Mouse (Mus musculus) midbrain, embryonic 11.5 days (tissue): ENCODE results near the gene Cdc14a. TPM values are rescaled to one million over a fixed set of nuclear protein-coding genes. Genes with fewer than 3 reads are reported as not detected.

ENCODE experiments used
- ATAC-seq: fragments of 200-750 bp; cut with Nextera tagmentation; 2 replicates; pipeline ENCODE4 v1.8.0; 2017; ENCODE audit warnings: moderate TSS enrichment, moderate library complexity; ENCODE audit not compliant: low FRiP score
- DNase-seq: peaks from one replicate; pipeline ENCODE4 v3.0.0; 2015; ENCODE audit warnings: low spot score; ENCODE audit errors: missing footprints
- H3K27ac ChIP-seq: fragments of 300-500 bp; sonication (generic); 2 replicates; pipeline ENCODE4 v1.5.1; 2014; ENCODE audit warnings: low read depth, low read length
- H3K27me3 ChIP-seq: fragments of 300-500 bp; sonication (generic); 2 replicates; pipeline ENCODE4 v1.6.1; 2014; ENCODE audit warnings: mild to moderate bottlenecking, low read length, moderate library complexity, mixed read lengths; ENCODE audit not compliant: control insufficient read depth, insufficient read depth
- H3K36me3 ChIP-seq: fragments of 300-500 bp; sonication (generic); 2 replicates; pipeline ENCODE4 v1.6.1; 2014; ENCODE audit warnings: mild to moderate bottlenecking, low read length, moderate library complexity, mixed read lengths; ENCODE audit not compliant: control insufficient read depth, insufficient read depth
- H3K4me1 ChIP-seq: fragments of 300-500 bp; sonication (generic); 2 replicates; pipeline ENCODE4 v1.6.1; 2014; ENCODE audit warnings: low read length; ENCODE audit not compliant: control insufficient read depth, insufficient read depth
- H3K4me2 ChIP-seq: fragments of 300-500 bp; sonication (generic); 2 replicates; pipeline ENCODE4 v1.6.1; 2014; ENCODE audit warnings: mild to moderate bottlenecking, moderate library complexity
- H3K4me3 ChIP-seq: fragments of 300-500 bp; sonication (generic); 2 replicates; pipeline ENCODE4 v1.5.1; 2014; ENCODE audit warnings: low read depth, low read length
- H3K9ac ChIP-seq: fragments of 300-500 bp; sonication (generic); 2 replicates; pipeline ENCODE4 v1.6.1; 2014; ENCODE audit warnings: low read length
- H3K9me3 ChIP-seq: fragments of 300-500 bp; sonication (generic); 2 replicates; pipeline ENCODE4 v1.6.1; 2016; ENCODE audit warnings: low read length; ENCODE audit not compliant: control insufficient read depth
- WGBS: fragments of 180-500 bp; shearing (Covaris S2); extraction: QIAGEN DNeasy Blood & Tissue Kit; methylation state at CpG from one replicate; pipeline ENCODE4 v1.1.7; 2014; 5-methylcytosine and 5-hydroxymethylcytosine counted together
- polyA plus RNA-seq: library from polyadenylated mRNA; unstranded; fragments of >200 nt; fragmentation: Nextera tagmentation; extraction: Ambion mirVana; gene quantifications from 2 replicates; pipeline ENCODE4 v1.2.1, GENCODE M21; 2014

Cdc14a gene
- polyA plus RNA-seq, 1 experiment from 2014 or later, result 18.2 TPM

DNA sequence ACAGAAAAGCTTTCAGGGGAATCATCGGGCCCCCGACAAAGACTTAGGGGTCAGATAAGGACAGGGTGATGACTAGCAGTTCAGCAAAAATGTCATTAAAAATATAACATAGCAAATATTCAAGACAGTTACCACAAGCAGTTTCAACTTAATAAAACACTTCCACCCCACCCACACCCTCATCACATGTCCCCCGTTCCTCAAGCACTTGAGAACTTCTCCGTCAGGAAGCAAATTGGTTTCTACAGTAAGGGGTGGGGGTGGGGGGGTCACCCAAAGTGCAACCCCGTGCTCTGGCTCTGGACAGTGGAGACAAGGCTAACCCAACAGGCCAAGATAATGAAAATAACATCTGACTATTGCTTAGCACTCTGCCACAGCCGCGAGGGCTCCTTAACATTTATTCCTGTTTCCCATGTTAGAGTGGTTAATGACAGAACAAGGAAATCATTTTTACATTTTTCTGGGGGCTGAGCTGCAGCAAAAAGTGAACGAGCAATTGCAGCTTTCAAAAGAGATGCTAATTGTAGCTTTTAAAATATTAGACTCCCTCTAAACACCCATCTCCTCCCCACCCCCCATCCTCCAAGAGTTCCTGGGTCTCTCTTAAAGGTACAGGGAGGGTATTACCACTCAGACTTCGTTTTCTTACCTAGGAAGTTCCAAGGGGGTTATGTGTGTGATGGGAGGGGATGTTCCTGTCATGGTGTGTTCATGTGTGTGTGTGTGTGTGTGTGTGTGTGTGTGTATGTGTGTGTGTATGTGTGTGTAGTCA is 133.6 kb downstream of the Cdc14a start:
- Histone ChIP-seq H3K4me1 (no peaks in the 10 kb centered on the region), H3K4me3 (no peak overlapping the region), H3K36me3 (peaks cover 17% of the 10 kb centered on the region), H3K27me3 (no peaks in the 10 kb centered on the region), H3K9me3 (no peaks in the 10 kb centered on the region), H3K9ac (no peak overlapping the region), H3K4me2 (no peak overlapping the region), H3K27ac (no peak overlapping the region)
- no peak for ATAC-seq
- WGBS, result 90% methylated on average over 9 of the region's 9 CpGs
- no peak for DNase-seq

GRCm38 (mm10) chr3:116288833-116289232 is 135.0 kb downstream of the Cdc14a start:
- Histone ChIP-seq H3K27me3 (no peaks in the 10 kb centered on the region), H3K27ac (no peak overlapping the region), H3K9ac (no peak overlapping the region), H3K36me3 (peaks cover 12% of the 10 kb centered on the region), H3K4me3 (no peak overlapping the region), H3K4me1 (no peaks in the 10 kb centered on the region), H3K9me3 (no peaks in the 10 kb centered on the region), H3K4me2 (no peak overlapping the region)
- ATAC-seq (no peak), DNase-seq (no peak)
- 90% methylated on average over 6 of the region's 6 CpGs for WGBS

DNA sequence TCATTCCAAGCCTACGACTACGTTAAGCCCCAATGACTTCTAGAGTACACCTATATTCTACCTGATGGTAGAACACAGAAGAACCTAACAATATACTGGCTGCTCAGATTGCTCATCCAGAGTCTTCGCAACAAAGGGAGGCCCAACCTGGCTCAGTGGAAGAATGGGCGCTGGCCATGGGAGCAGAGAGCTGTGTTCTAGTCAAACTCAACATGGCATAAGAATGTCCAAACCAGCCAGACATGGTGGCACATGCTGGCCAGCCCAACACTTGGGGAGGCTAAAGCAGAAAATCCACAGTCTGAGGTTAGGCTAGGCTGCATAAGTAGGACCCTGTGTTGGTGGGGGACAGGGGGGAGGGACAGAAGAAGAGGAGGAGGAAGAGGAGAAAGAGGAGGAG is 139.1 kb downstream of the Cdc14a start:
- WGBS, result 87% methylated on average over 4 of the region's 4 CpGs
- ATAC-seq, result no peak
- Histone ChIP-seq H3K4me1 (no peaks in the 10 kb centered on the region), H3K36me3 (0 out of 2 replicates have a peak, but pooled peaks cover 2% of the 10 kb centered on the region), H3K9ac (no peak overlapping the region), H3K27ac (no peak overlapping the region), H3K4me2 (no peak overlapping the region), H3K9me3 (no peaks in the 10 kb centered on the region), H3K27me3 (no peaks in the 10 kb centered on the region), H3K4me3 (no peak overlapping the region)
- no peak for DNase-seq

GRCm38 (mm10) chr3:116283996-116284395 is 139.8 kb downstream of the Cdc14a start:
- H3K36me3 ChIP-seq, result 0 out of 2 replicates have a peak, but pooled peaks cover 2% of the 10 kb centered on the region
- no peaks in the 10 kb centered on the region for H3K4me1 ChIP-seq
- no peak for DNase-seq
- 37% methylated on average over 2 of the region's 2 CpGs for WGBS
- no peak overlapping the region for H3K27ac ChIP-seq
- H3K4me2 ChIP-seq, result no peak overlapping the region
- no peaks in the 10 kb centered on the region for H3K27me3 ChIP-seq
- no peak overlapping the region for H3K4me3 ChIP-seq
- no peak overlapping the region for H3K9ac ChIP-seq
- ATAC-seq, result no peak
- no peaks in the 10 kb centered on the region for H3K9me3 ChIP-seq

GRCm38 (mm10) chr3:116281663-116282062 is 142.2 kb downstream of the Cdc14a start:
- no peak overlapping the region for H3K4me3 ChIP-seq
- DNase-seq (no peak), ATAC-seq (no peak)
- no peaks in the 10 kb centered on the region for H3K9me3 ChIP-seq
- H3K36me3 ChIP-seq, result 0 out of 2 replicates have a peak, but pooled peaks cover 2% of the 10 kb centered on the region
- H3K4me2 ChIP-seq, result no peak overlapping the region
- no peaks in the 10 kb centered on the region for H3K27me3 ChIP-seq
- H3K27ac ChIP-seq, result no peak overlapping the region
- no peak overlapping the region for H3K9ac ChIP-seq
- 96% methylated on average over 6 of the region's 6 CpGs for WGBS
- H3K4me1 ChIP-seq, result no peaks in the 10 kb centered on the region

GRCm38 (mm10) chr3:116277146-116277545 is 146.7 kb downstream of the Cdc14a start:
- Histone ChIP-seq H3K9me3 (no peaks in the 10 kb centered on the region), H3K27me3 (no peaks in the 10 kb centered on the region), H3K36me3 (peaks cover 2% of the 10 kb centered on the region; the same call in 1 of the 2 replicates), H3K4me3 (no peak overlapping the region), H3K4me2 (no peak overlapping the region), H3K27ac (no peak overlapping the region), H3K4me1 (no peaks in the 10 kb centered on the region), H3K9ac (no peak overlapping the region)
- 90% methylated on average over 8 of the region's 8 CpGs for WGBS
- DNase-seq, result no peak
- ATAC-seq, result no peak

- no peak for ATAC-seq
- Histone ChIP-seq H3K4me1 (no peaks in the 10 kb centered on the region), H3K9ac (no peak overlapping the region)
These were observed 152.2 kb downstream of the Cdc14a start for GRCm38 (mm10) chr3:116271679-116272078.

GRCm38 (mm10) chr3:116267036-116267654 is 156.7 kb downstream of the Cdc14a start:
- Histone ChIP-seq H3K27ac (no peak overlapping the region), H3K4me1 (no peaks in the 10 kb centered on the region), H3K4me2 (no peak overlapping the region), H3K36me3 (no peaks in the 10 kb centered on the region), H3K4me3 (no peak overlapping the region), H3K9me3 (no peaks in the 10 kb centered on the region), H3K9ac (no peak overlapping the region), H3K27me3 (no peaks in the 10 kb centered on the region)
- WGBS, result 92% methylated on average over 2 of the region's 2 CpGs
- DNase-seq, result no peak
- ATAC-seq, result peak; percentile 7; the same call in 1 of the 2 replicates

More at GRCm38 (mm10) chr3:116271679-116272078, 152.2 kb downstream of the Cdc14a start:
- H3K4me2 ChIP-seq, result no peak overlapping the region
- no peak overlapping the region for H3K4me3 ChIP-seq
- no peaks in the 10 kb centered on the region for H3K27me3 ChIP-seq
- WGBS, result 91% methylated on average over 6 of the region's 6 CpGs
- H3K27ac ChIP-seq, result no peak overlapping the region
- H3K9me3 ChIP-seq, result no peaks in the 10 kb centered on the region
- no peaks in the 10 kb centered on the region; the same call in 1 of the 2 replicates for H3K36me3 ChIP-seq
- DNase-seq, result no peak

- Histone ChIP-seq H3K4me3 (no peak overlapping the region), H3K36me3 (no peaks in the 10 kb centered on the region), H3K4me1 (no peaks in the 10 kb centered on the region), H3K9ac (no peak overlapping the region), H3K9me3 (no peaks in the 10 kb centered on the region), H3K4me2 (no peak overlapping the region), H3K27me3 (no peaks in the 10 kb centered on the region), H3K27ac (no peak overlapping the region)
- 88% methylated on average over 3 of the region's 3 CpGs for WGBS
- ATAC-seq (no peak), DNase-seq (no peak)
These were observed 157.5 kb downstream of the Cdc14a start for GRCm38 (mm10) chr3:116266360-116266759.
